Mouse (Mus musculus): ENCODE measurements around the gene Syf2.

DNA sequence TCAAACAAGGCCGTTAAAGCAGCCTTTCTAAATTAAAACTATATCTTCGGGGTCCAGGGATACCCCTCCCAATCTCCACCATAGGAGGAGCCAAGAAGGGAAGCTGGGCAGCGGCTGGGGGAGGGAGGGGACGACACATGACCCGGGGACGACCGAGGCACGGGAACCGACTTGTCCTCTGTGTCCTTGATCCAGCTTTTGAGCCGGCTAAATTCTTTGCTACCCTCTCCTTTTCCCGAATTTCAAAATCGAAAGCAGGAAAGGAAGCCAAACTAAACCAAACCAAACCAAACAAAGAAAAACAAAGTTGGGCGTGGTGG, 7.8 kb upstream of the Syf2 start:
- TF ChIP-seq POLR2A (IDR thresholded peaks at IDR 0.05; ENCODE audit: control insufficient read depth in 1 of 2, insufficient read depth in 1 of 2, low read depth in 1 of 2, low read length in 2 of 2, poor library complexity in 1 of 2) (no peak), USF1 (IDR thresholded peaks at IDR 0.05; ENCODE audit: low read depth, low read length) (peak; percentile 77), MYB (IDR thresholded peaks at IDR 0.05; ENCODE audit: low read depth, low read length) (no peak), CTCF (IDR thresholded peaks at IDR 0.05 in 2 of 3, conservative IDR thresholded peaks at IDR 0.05 in 1 of 3; ENCODE audit: control insufficient read depth in 1 of 3, insufficient read depth in 1 of 3, low read depth in 2 of 3, low read length in 3 of 3, poor library complexity in 1 of 3, severe bottlenecking in 1 of 3) (no peak), MXI1 (IDR thresholded peaks at IDR 0.05; ENCODE audit: low read depth, low read length) (no peak), CHD2 (IDR thresholded peaks at IDR 0.05; ENCODE audit: low read length) (no peak), E2F4 (IDR thresholded peaks at IDR 0.05; ENCODE audit: borderline replicate concordance, low read depth, low read length) (no peak), TAL1 (IDR thresholded peaks at IDR 0.05; ENCODE audit: low read length) (no peak), KAT2A (conservative IDR thresholded peaks at IDR 0.05; ENCODE audit: low read depth, low read length) (no peak), EP300 (IDR thresholded peaks at IDR 0.05; ENCODE audit: low read depth in 1 of 2, low read length in 2 of 2) (no peak), GATA1 (IDR thresholded peaks at IDR 0.05; ENCODE audit: low read depth, low read length) (no peak), HCFC1 (IDR thresholded peaks at IDR 0.05; ENCODE audit: low read depth, low read length) (no peak)

Measured in MEL (cell line).